Mouse (Mus musculus): ENCODE data around the gene Pinlyp. TPM values are rescaled to one million over a fixed set of nuclear protein-coding genes. Genes with fewer than 3 reads are reported as not detected.

Pinlyp gene
- not detected for polyA plus RNA-seq (2014; fragmentation: Illumina TruSeq; extraction: RNeasy Lipid Tissue Mini Kit (QIAGEN cat#74804); ENCODE audit: low read depth, low replicate concordance)

DNA sequence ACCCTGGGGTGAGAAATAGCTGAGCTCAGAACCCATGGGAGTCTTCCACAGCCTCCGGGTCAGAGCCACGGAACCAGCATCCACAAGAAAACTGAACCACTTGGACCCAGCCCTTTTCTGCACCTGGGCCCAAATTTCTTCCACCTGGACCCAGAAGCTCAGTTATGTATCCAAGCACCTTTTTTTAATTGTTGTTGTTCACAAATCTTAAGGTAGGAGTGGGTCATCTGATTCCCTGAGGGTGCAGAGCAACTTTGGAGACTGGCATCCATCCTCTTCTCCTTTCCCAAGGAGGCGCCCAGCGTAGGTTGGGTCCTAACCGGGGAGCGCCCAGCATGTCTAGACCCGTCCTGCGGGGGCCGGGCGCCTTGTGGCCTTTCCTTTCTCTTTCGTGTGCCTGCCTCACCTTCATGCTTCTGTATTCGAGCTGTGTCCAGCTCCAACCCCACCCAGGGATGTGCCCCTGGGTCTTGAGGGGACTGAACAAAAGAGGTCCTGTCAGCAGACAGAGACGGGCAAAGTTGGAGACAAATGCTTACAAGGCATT lies at the start of gene Pinlyp, which contains the start of gene Xrcc1:
Gene Pinlyp (minus strand): TSS at position 51 of the 547 bp plus-strand sequence.
Gene Xrcc1 (plus strand): TSS at position 222 of the 547 bp plus-strand sequence.

GRCm38 (mm10) chr7:24587330-24588105 lies 41.6 kb upstream of the Pinlyp start, which contains the start of the genes Ethe1 and Zfp575:
Gene Ethe1 (plus strand): TSS chr7:24587543.
Gene Zfp575 (minus strand): TSS chr7:24587641.

DNA sequence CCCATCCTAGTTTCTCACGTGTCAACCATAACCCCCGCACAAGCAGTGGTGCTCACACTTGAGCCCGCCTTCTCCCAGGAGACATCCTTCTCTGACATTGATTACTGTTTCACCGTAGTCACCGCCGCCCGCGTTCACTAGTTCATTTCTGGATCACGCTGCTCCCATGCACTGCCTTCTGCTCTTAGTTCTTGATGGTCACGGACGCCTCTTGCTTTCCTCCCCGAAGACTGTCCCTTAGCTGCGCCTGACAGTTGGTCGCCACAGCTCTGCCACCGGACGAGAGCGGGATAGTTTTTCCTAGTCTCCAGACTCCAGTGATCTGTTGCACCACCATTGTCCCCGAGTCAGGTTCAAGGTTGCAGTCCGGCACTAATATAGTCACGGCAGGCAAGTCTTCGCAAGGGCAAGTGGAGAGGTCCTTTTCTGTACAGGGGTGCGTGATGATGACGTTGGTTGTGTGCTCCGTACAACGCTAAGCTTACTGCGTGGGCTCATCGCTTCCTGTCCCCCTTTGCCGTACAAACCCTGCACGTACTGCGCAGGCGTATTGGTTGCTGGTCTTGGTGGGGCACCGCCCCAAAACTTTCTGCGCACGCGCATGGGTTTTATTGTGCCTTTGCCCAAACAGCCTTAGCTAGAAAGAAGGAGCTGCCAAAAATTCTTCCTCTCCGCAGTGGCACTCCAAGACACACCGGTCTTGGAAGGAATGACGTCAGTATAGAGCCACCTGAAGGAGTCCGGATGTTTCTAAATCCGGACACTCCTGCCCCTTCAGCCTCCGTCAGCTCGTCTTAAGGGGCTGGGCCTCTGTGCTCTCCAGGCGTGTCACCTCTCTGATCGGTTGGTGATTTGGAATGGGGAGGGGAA lies 15.6 kb downstream of the Pinlyp start, which contains the start of gene Irgq:
Gene Irgq (plus strand): TSS at position 628 of the 870 bp plus-strand sequence.

GRCm38 (mm10) chr7:24512355-24512754 lies 33.6 kb downstream of the Pinlyp start, which contains the start of gene AC161166.1:
Gene AC161166.1 (minus strand): TSS chr7:24512455.

DNA sequence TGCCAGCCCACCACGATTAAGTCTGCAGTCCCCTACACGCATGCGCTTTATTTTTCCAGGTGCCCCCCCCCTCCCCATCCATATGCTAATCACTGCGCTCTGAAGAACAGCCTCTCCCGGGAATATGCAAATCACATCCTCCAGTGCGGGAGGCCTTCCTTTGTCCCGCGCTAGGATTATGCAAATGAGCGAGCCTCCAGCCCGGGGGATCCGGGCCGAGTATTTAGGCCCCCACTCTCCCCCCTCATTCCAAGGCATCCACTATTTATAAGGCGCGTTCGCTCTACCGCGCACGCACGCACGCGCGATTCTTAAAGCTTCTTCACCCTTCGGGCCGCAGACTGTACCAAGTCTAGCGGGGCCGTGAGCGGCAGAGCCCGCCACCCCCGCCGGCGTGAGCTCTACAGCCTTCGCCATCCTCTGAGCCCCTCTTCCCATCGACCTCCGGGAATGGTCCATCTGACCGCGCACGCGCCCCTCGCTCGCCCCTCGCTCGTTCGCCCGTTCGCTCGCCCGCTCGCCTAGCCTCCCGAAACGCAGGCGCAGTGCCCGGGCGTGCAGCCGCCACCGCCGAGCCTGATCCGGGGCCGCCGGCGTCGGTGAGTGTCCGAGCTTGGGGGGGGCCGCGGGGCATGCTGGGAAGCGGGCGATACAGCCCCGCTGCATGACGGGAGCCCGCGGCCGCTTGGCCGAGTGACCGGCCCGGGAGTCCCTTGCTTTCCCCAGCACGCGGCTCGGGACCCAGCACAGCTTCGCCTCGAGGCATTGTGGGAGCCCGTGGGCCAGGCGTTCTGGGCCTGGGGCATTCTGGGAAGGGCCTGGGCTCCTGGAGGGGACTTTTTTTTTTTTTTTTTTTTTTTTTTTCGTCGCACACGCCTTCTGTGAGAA lies 38.8 kb downstream of the Pinlyp start, which contains the start of gene Zfp428:
Gene Zfp428 (plus strand): TSS at position 169 of the 888 bp plus-strand sequence.

Other genes starting within 250 kb of the Pinlyp start
- gene Zfp61, start 244.9 kb downstream of the Pinlyp start, polyA plus RNA-seq (2014; fragmentation: Illumina TruSeq; extraction: RNeasy Lipid Tissue Mini Kit (QIAGEN cat#74804); ENCODE audit: low read depth, low replicate concordance), result not detected
- gene Zfp94, start 229.5 kb downstream of the Pinlyp start, polyA plus RNA-seq (2014; fragmentation: Illumina TruSeq; extraction: RNeasy Lipid Tissue Mini Kit (QIAGEN cat#74804); ENCODE audit: low read depth, low replicate concordance), result 0.87 TPM
- gene Tescl, start 212.2 kb downstream of the Pinlyp start, polyA plus RNA-seq (2014; fragmentation: Illumina TruSeq; extraction: RNeasy Lipid Tissue Mini Kit (QIAGEN cat#74804); ENCODE audit: low read depth, low replicate concordance), result not detected
- gene Lypd5, start 196.9 kb downstream of the Pinlyp start, polyA plus RNA-seq (2014; fragmentation: Illumina TruSeq; extraction: RNeasy Lipid Tissue Mini Kit (QIAGEN cat#74804); ENCODE audit: low read depth, low replicate concordance), result not detected
- not detected for gene Kcnn4, start 175.9 kb downstream of the Pinlyp start, polyA plus RNA-seq (2014; fragmentation: Illumina TruSeq; extraction: RNeasy Lipid Tissue Mini Kit (QIAGEN cat#74804); ENCODE audit: low read depth, low replicate concordance)
- 0.21 TPM for gene Smg9, start 146.5 kb downstream of the Pinlyp start, polyA plus RNA-seq (2014; fragmentation: Illumina TruSeq; extraction: RNeasy Lipid Tissue Mini Kit (QIAGEN cat#74804); ENCODE audit: low read depth, low replicate concordance)
- gene Irgc1, start 93.8 kb downstream of the Pinlyp start, polyA plus RNA-seq (2014; fragmentation: Illumina TruSeq; extraction: RNeasy Lipid Tissue Mini Kit (QIAGEN cat#74804); ENCODE audit: low read depth, low replicate concordance), result not detected
- not detected for gene Plaur, start 83.6 kb downstream of the Pinlyp start, polyA plus RNA-seq (2014; fragmentation: Illumina TruSeq; extraction: RNeasy Lipid Tissue Mini Kit (QIAGEN cat#74804); ENCODE audit: low read depth, low replicate concordance)
- 0.34 TPM for gene Cadm4, start 64.1 kb downstream of the Pinlyp start, polyA plus RNA-seq (2014; fragmentation: Illumina TruSeq; extraction: RNeasy Lipid Tissue Mini Kit (QIAGEN cat#74804); ENCODE audit: low read depth, low replicate concordance)
- not detected for gene Zfp428, start 39.1 kb downstream of the Pinlyp start, polyA plus RNA-seq (2014; fragmentation: Illumina TruSeq; extraction: RNeasy Lipid Tissue Mini Kit (QIAGEN cat#74804); ENCODE audit: low read depth, low replicate concordance)
- gene AC161166.1, start 33.7 kb downstream of the Pinlyp start, polyA plus RNA-seq (2014; fragmentation: Illumina TruSeq; extraction: RNeasy Lipid Tissue Mini Kit (QIAGEN cat#74804); ENCODE audit: low read depth, low replicate concordance), result not detected
- 3.8 TPM for gene Irgq, start 15.4 kb downstream of the Pinlyp start, polyA plus RNA-seq (2014; fragmentation: Illumina TruSeq; extraction: RNeasy Lipid Tissue Mini Kit (QIAGEN cat#74804); ENCODE audit: low read depth, low replicate concordance)
- 0.74 TPM for gene Xrcc1, start 171 bp upstream of the Pinlyp start, polyA plus RNA-seq (2014; fragmentation: Illumina TruSeq; extraction: RNeasy Lipid Tissue Mini Kit (QIAGEN cat#74804); ENCODE audit: low read depth, low replicate concordance)
- 11.2 TPM for gene Ethe1, start 41.4 kb upstream of the Pinlyp start, polyA plus RNA-seq (2014; fragmentation: Illumina TruSeq; extraction: RNeasy Lipid Tissue Mini Kit (QIAGEN cat#74804); ENCODE audit: low read depth, low replicate concordance)
- not detected for gene Zfp575, start 41.5 kb upstream of the Pinlyp start, polyA plus RNA-seq (2014; fragmentation: Illumina TruSeq; extraction: RNeasy Lipid Tissue Mini Kit (QIAGEN cat#74804); ENCODE audit: low read depth, low replicate concordance)
- 0.29 TPM for gene Phldb3, start 64.6 kb upstream of the Pinlyp start, polyA plus RNA-seq (2014; fragmentation: Illumina TruSeq; extraction: RNeasy Lipid Tissue Mini Kit (QIAGEN cat#74804); ENCODE audit: low read depth, low replicate concordance)
- gene Lypd3, start 90.4 kb upstream of the Pinlyp start, polyA plus RNA-seq (2014; fragmentation: Illumina TruSeq; extraction: RNeasy Lipid Tissue Mini Kit (QIAGEN cat#74804); ENCODE audit: low read depth, low replicate concordance), result not detected
- not detected for gene Tex101, start 130.6 kb upstream of the Pinlyp start, polyA plus RNA-seq (2014; fragmentation: Illumina TruSeq; extraction: RNeasy Lipid Tissue Mini Kit (QIAGEN cat#74804); ENCODE audit: low read depth, low replicate concordance)
- gene BC049730, start 163.1 kb upstream of the Pinlyp start, polyA plus RNA-seq (2014; fragmentation: Illumina TruSeq; extraction: RNeasy Lipid Tissue Mini Kit (QIAGEN cat#74804); ENCODE audit: low read depth, low replicate concordance), result not detected
- not detected for gene Gm4763, start 180.8 kb upstream of the Pinlyp start, polyA plus RNA-seq (2014; fragmentation: Illumina TruSeq; extraction: RNeasy Lipid Tissue Mini Kit (QIAGEN cat#74804); ENCODE audit: low read depth, low replicate concordance)
- gene Cd177, start 214.2 kb upstream of the Pinlyp start, polyA plus RNA-seq (2014; fragmentation: Illumina TruSeq; extraction: RNeasy Lipid Tissue Mini Kit (QIAGEN cat#74804); ENCODE audit: low read depth, low replicate concordance), result not detected
- gene Ceacam10, start 231.1 kb upstream of the Pinlyp start, polyA plus RNA-seq (2014; fragmentation: Illumina TruSeq; extraction: RNeasy Lipid Tissue Mini Kit (QIAGEN cat#74804); ENCODE audit: low read depth, low replicate concordance), result not detected